Mouse (Mus musculus) ZHBTc4 (cell line): ENCODE results near the gene Kirrel3.

Experiments
- DNase-seq: peaks from one replicate; pipeline ENCODE4 v3.0.0-alpha.2; 2011; ENCODE audit warnings: low read depth, low spot score

Gene Kirrel3

DNA sequence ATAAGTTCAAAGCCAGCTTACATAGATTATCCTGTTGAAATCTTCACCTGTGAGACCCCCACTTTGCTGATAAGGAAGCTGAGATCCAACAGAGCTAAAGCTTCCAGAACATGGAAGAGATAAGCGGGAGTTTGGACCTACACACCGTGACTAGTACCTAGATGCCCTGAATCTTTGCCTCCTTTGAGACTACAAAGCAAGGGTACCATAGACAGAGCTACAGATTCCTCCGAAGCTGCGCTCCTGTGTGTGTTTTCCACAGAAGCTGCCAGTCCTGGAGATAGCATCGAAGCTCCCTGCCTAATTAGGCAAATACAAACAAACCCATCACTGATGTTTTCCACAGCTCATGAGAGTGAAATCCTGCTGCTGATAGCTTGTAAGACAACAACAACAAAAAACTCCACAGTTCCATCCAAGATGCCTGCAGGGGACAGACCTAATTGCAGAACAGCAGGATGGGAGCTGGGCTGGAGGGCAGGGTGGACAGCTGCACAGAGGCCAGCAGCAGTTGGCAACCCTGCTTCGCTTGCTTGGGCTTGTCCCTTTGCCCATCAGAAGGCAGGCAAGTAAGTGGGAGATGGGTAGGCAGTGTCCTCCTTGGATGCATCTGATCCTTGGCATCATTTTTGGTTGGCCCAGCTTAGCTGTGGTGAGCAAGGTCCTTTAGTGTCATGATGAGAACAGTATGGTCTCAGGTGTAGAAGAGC is 456.6 kb downstream of the Kirrel3 start:
- peak; percentile 26 for DNase-seq

DNA sequence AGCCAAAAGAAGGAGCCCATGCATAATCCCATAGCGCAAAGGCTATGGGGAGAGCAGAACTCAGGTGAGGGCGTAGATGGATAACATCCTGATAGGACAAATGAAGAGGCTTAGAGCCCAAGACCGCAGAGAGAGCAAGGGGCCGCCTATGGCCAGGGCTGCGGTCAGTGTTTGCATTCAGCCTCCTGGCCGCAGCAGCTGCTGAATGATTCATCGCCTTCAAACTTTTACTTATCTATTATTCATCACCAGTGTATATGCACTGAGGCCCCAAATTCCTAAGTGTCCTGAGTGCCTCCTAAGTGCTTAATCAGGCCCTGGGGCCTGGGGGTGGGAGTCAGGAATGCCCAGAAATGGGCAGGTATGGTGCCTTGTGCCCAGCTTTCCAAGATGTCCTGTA is 457.3 kb downstream of the Kirrel3 start:
- DNase-seq: no peak

DNA sequence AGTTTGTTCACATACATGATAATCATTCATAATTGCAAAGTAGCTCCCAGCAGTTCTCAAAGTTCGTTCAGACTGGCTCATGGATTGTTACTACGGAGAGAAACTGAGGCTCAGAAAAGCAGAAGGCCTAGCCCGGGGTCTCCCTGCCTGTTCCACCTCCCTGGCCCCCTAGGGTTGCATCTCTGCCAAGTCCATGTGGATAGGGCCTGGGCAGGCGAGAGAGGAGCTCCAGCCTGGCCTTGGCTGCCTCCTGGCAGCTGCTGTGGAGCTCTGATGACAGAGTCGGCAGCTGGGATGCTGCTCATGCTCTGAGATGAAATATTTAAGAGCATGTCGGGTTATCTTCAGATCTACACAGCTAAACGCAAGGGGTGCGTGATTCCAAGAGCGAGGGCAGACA is 459.6 kb downstream of the Kirrel3 start:
- DNase-seq: no peak

DNA sequence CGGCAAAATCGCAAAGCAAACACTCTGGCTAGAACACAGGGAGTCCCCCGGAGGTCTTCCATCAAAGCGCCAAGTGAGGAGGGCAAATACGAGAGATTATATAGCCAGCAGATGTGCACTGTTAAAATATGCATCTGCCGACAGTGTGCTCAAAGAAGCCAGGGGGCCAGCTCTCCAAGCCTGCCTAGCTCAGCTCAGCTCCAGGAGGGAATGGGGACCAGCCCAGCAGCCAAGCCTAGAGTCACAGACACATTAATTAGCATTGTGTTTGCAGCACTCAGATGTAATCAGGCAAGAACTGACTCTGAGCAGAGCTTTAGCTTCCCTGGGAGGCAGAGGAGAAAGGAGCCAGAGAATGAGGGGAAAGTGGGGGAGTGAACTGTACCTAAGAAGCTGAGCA is 461.6 kb downstream of the Kirrel3 start:
- DNase-seq: peak; percentile 17

DNA sequence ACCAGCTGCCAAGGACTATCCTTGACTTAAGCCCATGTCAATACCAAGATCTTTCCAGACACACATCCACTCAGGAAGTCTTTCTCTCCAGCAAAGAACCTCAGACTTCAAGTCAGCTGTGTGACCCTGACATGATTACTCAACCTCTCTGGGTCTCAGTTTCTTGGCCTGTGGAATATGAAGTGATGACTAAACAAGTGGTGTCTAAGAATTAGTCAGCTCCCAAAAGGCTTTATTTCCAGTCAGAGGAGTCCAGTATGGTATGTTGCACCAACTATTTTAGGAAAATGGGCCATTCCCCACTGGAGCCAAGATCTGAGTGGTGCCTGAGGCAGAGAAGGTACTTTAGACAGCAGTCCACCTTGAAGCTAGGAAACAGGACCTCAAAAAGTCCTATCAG is 462.0 kb downstream of the Kirrel3 start:
- DNase-seq: no peak

DNA sequence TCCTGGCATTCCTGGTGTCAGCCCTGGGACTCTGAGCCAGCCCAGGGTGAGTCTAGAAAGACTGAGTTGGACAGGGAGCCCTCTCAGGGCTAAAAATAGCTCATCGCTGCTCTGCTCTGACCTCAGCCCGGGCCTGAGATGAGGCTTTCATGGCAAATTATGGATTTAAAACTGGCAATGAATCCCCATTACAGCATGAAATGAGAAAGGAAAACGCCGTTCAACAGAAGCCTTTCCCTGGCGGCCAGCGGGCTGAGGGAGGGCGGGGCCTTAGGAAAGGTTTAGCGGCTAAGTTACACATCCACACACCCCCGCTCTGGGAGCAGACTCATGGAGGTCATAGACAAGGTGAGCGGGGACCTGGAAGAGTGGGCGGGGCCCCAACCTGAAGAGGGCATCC is 467.7 kb downstream of the Kirrel3 start:
- DNase-seq: peak; percentile 76

DNA sequence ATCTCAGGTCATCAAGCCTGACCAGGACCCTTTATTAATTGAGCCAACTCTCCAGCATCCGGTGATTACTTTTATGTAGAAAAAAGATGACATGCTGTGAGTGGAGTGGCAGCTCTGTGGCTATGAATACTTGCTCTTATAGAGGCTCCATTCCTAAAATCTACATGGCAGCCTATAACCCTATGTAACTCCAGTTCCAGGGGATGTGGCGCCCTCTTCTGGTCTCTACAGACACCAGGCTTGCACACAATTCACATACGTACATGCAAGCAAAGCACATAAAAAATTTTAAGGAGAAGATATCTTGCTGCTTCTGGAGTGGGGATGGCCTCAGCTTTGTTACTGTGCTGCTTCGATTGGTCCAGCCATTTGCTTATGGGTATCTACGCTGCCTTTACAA is 468.5 kb downstream of the Kirrel3 start:
- peak; percentile 76 for DNase-seq

DNA sequence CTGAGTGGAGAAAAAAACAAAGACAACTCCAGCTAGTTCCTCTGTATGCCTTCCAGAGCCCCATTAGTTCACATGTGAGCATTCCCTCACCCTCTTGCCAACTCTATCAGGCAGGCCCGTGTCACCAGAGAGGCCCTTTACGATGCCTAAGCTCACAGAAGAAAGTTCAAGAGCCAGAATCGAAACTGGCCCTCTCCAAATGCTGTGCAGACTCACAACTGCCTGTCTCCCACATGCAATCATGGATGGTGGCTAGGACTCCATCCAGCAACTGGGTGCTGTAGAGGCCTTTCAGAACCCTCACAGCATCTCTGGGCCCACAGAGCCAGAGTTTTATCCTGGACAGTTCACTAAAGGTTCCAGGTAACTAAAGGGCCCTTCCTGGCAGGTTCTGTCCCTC is 470.8 kb downstream of the Kirrel3 start:
- DNase-seq: no peak

DNA sequence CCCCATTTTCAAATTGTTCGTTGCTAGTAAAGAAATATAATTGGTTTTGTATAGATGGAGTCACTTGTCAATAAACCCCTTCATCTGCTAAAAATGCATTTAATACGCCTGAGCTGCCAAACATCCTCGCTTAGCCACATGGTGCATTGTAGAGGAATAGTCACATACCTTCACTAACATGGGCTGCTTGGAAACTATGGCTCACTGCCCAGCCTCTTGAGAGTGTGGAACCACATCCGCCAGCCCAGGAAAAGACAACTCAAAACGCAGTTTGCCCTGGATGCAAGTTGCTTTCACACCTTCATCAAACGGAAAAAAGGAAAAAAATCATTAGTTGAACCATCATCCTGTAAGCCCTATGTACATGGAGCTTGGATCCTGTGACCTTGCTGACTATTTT is 472.0 kb downstream of the Kirrel3 start:
- no peak for DNase-seq

DNA sequence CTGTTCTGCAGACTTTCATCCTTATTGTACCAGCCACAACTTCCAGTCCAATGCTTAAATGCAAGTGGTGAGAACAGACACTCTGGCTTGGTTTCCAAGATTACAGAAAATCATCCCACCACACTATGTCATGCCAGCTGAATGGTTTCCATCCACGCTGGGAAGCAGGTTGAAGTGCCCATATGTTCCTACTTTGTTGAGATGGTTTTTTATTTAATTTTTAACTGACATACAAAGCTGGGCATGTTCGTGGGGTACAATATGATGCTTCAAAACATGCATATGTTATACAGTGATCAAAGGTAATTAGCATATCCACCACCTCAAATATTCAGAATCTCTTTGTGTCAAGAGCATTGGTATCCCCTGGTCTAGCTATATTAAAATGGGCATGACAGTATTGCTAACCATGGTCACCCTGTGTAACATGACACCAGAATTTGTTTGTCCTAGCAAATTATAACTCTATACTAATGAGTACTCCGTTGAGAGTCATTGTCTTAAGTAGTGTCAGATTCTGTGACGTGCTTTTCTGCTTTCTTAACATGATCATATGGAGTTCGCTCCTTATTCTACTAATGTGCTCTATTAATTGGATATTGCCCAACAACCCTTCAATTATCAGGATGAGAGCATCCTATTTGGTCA is 472.6 kb downstream of the Kirrel3 start:
- no peak for DNase-seq

DNA sequence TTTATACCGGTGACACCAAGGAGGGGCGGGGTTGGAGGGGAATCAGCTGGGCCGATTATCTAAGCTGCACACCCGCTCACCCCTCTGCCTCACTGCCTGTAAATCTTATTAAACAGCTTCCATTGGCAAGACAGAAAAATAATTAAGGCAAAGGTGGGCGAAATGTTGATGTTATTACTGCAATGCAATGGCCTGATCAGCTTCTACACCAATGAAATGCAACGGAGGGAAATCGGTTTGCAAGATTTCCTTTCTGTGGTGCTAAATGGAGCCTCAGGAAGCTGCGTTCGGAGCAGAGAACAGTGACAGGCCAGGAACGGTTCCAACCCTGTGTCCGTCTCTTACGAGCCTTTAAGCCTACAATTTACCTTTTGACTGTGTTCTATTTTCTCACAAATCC is 475.0 kb downstream of the Kirrel3 start:
- no peak for DNase-seq

DNA sequence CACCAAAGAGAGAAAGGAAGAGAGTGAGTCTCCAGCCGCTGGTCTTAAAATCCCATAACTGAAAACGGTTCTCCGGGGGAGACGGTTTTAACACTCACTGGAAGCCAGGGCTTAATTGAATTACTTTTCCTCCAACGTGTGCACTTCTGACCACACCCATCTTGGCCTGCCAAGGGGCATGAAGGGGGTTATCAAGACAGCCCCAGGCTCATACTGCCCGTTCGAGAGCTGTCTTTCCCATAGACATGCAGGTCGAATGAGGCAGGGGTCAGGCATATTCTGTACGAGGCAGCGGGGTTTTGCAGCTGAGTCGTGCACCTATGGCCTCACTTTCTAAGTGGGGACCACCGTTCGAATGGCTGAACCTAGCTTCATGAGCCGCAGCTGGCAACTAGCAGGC is 475.5 kb downstream of the Kirrel3 start:
- no peak for DNase-seq

DNA sequence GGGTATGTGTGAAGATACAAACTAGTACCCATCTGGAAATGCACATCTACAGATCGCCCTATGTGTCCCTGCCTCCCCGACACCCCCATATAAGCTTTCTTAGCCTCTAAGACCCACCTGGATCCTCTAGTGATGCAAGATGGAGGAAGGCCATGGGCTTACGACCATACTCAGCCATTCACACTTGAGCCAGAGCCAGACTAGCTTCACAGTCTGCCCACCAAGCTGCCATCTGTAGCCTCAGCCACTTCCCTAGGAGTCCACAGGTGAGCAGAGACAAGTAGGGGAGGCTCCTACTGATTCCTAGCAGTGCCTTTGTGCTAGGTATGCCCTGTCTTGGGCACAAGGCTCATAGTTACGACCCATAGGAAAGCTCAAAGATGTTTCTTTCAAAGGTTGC is 476.6 kb downstream of the Kirrel3 start:
- DNase-seq: no peak

DNA sequence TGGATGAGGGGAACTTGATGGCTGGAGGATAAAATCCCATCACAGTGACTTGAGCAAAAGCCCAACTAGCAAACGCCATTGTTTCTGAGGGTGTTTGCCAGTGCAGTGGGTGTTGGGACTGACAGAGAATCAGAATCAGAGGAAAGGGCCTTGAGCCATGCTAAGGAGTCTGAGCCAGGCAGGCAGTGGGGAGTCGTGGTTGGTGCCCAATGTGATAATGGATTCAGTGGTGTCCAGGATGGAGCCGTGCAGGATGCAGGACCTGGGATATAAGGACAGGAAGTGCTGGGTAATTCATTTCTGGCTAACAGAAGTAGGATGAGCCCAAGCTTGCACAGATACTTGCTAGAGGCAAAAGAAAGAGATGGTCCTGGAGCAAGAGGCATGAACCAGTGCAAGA is 477.9 kb downstream of the Kirrel3 start:
- DNase-seq: no peak

DNA sequence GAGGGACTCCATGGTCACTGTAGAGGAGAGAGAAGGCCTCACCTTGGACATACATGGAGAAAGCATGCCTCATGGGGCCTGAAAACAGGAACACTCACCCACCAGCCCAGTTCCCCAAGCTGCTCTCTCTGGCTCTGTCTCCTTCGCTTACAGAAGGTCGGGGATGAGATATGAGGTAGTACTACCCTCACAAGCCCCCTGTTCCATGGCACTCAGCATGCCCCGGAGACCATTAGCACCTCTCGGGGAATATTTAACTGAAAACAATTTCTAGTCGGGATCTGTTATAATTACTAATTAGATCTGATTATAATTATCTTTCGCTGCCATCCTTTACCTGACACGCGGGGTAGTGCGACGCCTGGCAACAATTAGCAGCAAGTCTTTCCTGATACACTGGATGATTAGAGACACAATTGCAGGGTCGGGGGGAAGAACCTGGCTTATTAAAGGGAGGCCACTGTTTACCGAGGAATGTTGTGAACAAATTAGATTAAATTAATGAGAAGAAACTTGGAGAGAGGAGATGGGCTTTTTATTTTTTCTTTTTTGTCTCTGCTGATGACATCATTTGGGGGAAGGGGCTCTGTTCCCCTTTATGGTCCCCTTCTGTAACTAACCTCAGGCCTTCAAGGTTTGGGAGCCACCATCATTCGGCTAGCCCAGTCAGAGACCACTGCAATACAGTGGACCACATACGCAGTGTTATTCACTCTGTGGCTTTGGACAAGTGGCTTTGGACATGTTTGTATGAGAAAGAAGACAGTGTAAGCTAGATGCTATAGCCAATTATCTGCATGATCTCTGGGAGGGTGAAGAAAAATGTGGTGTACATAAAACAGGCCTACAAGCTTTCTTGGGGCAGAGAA is 478.7 kb downstream of the Kirrel3 start:
- no peak for DNase-seq

DNA sequence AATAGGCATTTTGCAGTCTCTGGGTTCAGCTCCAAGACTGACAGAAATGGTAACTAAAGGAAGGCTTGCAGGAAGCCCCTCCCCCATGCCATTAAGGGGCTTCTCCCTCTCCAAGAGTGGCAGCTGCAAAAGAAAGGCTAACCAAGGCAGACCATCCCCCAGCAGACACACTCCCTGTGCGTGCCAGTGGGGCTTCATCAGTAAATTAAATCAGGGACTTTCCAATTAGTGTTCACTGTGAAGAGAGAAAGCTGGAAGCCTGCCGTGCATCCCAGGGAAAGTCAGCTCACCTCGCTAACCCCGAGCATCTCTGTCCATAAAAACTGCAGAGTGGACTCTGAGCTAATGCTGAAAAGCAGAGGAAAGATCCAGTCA is 479.3 kb downstream of the Kirrel3 start:
- no peak for DNase-seq

DNA sequence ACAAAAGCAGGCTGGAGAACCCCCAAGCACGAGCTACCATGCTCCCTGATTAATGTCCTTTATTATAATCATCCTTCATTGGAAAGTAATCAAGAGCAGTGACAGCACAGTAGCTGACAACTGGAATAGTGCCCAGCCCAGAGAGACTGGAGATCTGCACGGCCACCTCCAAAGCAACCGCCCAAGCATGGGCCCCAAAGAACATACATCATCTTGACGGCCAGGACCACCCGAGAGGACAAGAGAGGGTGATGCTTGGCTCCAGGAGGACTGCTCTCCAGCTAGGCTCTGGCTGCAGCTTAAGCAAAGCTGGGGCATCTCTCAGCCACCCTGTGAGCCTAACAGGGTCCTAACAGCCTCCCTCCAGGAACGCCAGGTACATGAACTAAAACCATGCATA is 482.1 kb downstream of the Kirrel3 start:
- DNase-seq: no peak

DNA sequence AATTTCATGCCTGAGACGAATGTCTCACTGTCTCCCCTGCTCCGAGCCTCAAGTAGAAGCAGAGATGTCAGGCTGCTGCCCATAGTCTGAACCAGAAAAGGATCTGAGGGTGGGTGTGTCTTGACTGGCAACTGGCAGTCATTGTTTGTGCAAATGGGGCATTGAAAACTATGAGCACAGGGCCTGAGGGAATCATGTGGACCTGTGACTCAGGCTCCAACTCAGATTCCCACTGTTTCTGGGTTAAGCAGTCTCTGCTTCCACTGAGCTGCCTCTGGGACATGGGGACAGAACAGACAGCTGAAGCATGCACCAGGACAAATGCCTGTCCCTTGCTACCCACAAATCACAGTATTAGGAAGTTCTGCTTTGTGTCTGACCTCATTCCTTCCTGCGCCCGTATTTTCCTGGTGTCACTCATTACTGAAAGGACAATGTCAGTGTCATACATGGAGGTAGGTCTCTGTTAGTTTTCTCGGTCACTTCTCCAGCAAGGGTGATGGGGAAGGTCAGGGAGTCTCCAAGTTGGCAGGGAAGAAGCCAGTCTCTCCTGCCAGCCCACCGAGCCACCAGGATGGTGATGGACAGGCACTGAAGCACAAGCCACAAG is 484.3 kb downstream of the Kirrel3 start:
- DNase-seq: peak; percentile 28

DNA sequence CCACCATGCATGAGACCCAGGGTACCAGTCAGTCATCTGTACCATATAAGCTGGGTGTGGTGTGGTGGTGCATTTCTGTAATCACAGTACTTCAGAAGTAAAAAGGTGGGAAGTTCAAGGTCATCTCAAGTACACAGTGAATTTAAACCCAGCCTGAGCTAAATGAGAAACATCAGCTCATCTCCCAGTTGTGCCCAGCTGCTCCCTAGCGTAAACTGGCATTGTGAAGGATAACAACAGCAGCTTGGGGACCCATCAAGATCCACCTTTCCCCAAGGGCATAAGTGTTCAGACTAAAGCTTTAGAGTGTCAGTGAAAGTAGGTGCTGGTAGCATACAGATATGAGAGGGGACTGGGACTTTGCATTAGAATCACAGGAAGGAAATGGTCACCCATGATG is 488.6 kb downstream of the Kirrel3 start:
- DNase-seq: peak; percentile 64

DNA sequence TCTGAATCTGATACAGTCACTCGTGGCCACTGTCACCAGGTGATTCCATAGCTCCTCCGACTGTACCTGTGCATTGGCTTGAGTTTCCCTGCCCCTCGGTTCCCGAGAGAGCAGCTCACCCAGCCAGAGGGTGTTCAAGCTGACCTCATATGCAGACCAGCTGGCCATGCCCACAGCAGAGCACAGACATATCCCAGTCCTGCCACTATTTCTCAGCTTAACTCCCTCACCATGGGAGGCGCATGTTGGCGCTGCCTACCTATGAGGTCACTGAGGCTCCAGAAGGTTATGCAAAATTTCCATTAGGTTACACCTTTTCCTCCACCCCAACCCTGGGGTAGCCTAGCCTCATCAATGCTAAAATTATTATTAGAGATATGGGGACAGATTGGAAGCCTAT is 489.6 kb downstream of the Kirrel3 start:
- DNase-seq: no peak

DNA sequence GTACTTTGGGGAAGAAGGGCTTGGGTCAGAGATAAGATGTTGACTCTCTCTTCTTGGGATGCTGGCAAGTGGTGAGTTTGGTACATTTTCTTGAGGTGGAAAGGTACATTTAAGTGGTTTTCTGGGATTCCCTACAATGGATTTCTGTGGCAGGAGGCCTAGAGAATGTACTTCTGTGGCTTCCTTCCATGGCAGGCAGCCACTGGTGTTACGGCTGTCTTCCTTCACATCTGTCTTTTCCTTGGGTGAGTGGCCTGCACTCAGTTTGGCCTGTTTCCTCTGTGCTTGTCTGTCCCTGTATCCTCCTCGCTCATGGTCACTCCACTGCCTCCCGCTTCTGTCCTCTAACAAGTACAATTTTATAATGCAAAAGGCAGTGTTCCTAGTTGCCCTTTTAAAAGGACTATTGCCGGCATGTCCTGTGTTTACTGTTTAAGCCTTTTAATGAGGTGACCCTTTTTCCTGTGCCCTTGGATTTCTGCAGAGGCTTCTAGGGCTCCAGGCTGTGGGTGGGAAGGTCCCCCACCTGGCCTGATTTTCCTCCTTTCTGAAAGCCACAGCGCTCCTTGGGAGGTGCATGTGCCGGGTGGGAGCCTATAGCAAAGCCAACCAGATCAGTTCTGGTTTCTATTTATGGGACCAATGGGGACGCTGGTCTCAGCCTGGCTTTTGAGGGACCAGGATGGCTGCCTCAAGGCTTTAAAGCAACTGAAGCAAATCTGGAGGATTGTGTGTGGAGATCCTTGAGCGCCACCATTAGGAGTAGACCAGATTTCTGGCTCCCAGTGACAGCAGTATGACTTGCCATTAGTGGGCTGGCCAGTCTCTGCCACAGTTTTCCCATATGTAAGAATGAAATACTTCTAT is 491.1 kb downstream of the Kirrel3 start:
- no peak for DNase-seq
